Mouse (Mus musculus) limb, embryonic 14.5 days (tissue): ENCODE results near the gene 9130019O22Rik. TPM values are rescaled to one million over a fixed set of nuclear protein-coding genes. Genes with fewer than 3 reads are reported as not detected.
A peak's percentile ranks its signal among the peaks of the same experiment; 100 is the strongest.
"Not testable (repeated sequence)": the region's sequence is repeated elsewhere in the genome, so short reads cannot be mapped to it uniquely, and the experiment has no call there.

Experiments used
- ATAC-seq: fragments of 200-750 bp; cut with Nextera tagmentation; 2 replicates; pipeline ENCODE4 v1.8.0; 2017; ENCODE audit warnings: low read depth, moderate number of reproducible peaks, moderate TSS enrichment; ENCODE audit not compliant: low FRiP score
- DNase-seq: peaks from one replicate; pipeline ENCODE4 v3.0.0-alpha.2; 2015; ENCODE audit warnings: low spot score
- H3K27ac ChIP-seq: fragments of 300-500 bp; sonication (generic); replicated peaks from 2 replicates; pipeline ENCODE4 v1.5.1; 2014; ENCODE audit warnings: low read depth, mild to moderate bottlenecking, low read length, moderate library complexity, mixed read lengths
- H3K27me3 ChIP-seq: fragments of 300-500 bp; sonication (generic); 2 replicates; pipeline ENCODE4 v1.6.1; 2014; ENCODE audit warnings: low read length, mixed read lengths; ENCODE audit not compliant: control insufficient read depth, insufficient read depth
- H3K36me3 ChIP-seq: fragments of 300-500 bp; sonication (generic); 2 replicates; pipeline ENCODE4 v1.6.1; 2014; ENCODE audit warnings: mild to moderate bottlenecking, low read length, moderate library complexity, mixed read lengths; ENCODE audit not compliant: control insufficient read depth, insufficient read depth
- H3K4me1 ChIP-seq: fragments of 300-500 bp; sonication (generic); 2 replicates; pipeline ENCODE4 v1.6.1; 2014; ENCODE audit warnings: antibody characterized with exemption, low read length, mixed read lengths; ENCODE audit not compliant: control insufficient read depth, insufficient read depth
- H3K4me2 ChIP-seq: fragments of 300-500 bp; sonication (generic); replicated peaks from 2 replicates; pipeline ENCODE4 v1.6.1; 2014; ENCODE audit warnings: low read depth, mild to moderate bottlenecking, low read length, moderate library complexity; ENCODE audit not compliant: severe bottlenecking
- H3K4me3 ChIP-seq: fragments of 300-500 bp; sonication (generic); replicated peaks from 2 replicates; pipeline ENCODE4 v1.5.1; 2014; ENCODE audit warnings: low read length
- H3K9ac ChIP-seq: fragments of 300-500 bp; sonication (generic); 2 replicates; pipeline ENCODE4 v1.6.1; 2014; ENCODE audit warnings: mild to moderate bottlenecking, low read depth, low read length, moderate library complexity; ENCODE audit not compliant: severe bottlenecking
- H3K9me3 ChIP-seq: fragments of 300-500 bp; sonication (generic); 2 replicates; pipeline ENCODE4 v1.6.1; 2016; ENCODE audit warnings: low read length; ENCODE audit not compliant: control insufficient read depth
- POLR2A ChIP-seq: fragments of 200-500 bp; IDR thresholded peaks from 2 replicates; pipeline ENCODE4 v1.8.0; 2012; ENCODE audit warnings: inconsistent platforms, mild to moderate bottlenecking, moderate library complexity, borderline replicate concordance; ENCODE audit not compliant: insufficient read depth, insufficient read length; ENCODE audit errors: extremely low read depth
- WGBS: fragments of 180-500 bp; shearing (Covaris S2); extraction: QIAGEN DNeasy Blood & Tissue Kit; methylation state at CpG from one replicate; pipeline ENCODE4 v1.1.7; 2014; 5-methylcytosine and 5-hydroxymethylcytosine counted together
- polyA plus RNA-seq, 2 experiments: library from polyadenylated mRNA; depleted of rRNA in 1 of 2; stranded (reverse) in 1 of 2; unstranded in 1 of 2; fragments of >200 nt; fragmentation: Nextera tagmentation in 1 of 2; extraction: Ambion mirVana in 1 of 2; gene quantifications; 2 replicates each; pipeline versions ENCODE4 v1.2.1 to v1.2.3; 2012 to 2014

The 9130019O22Rik gene
- polyA plus RNA-seq, 2 experiments: 3.9 to 6.4 TPM

- not testable (repeated sequence) for H3K27me3 ChIP-seq, H3K27ac ChIP-seq, H3K4me1 ChIP-seq, H3K9me3 ChIP-seq, H3K36me3 ChIP-seq
- 0 out of 2 replicates have a peak, but pooled peaks have one; percentile 17 for TF ChIP-seq POLR2A
- 3% methylated on average over 48 of the region's 49 CpGs for WGBS
- Histone ChIP-seq H3K4me2 (peak within 1 kb of the TSS; percentile 74), H3K4me3 (peak within 1 kb of the TSS; percentile 69), H3K9ac (peak within 1 kb of the TSS; percentile 72)
- ATAC-seq: peak; percentile 91
- DNase-seq: peak; percentile 91
These were observed 11.4 kb downstream of the 9130019O22Rik start, which contains the start of gene Zfp747 for GRCm38 (mm10) chr7:127375271-127376245. Gene Zfp747 (minus strand): TSS chr7:127376050.

GRCm38 (mm10) chr7:127371870-127372269, 15.1 kb downstream of the 9130019O22Rik start:
- H3K4me1 ChIP-seq, ATAC-seq, H3K27ac ChIP-seq, H3K36me3 ChIP-seq, DNase-seq, H3K4me2 ChIP-seq, H3K4me3 ChIP-seq, H3K27me3 ChIP-seq, H3K9me3 ChIP-seq, H3K9ac ChIP-seq: not testable (repeated sequence)
- WGBS: 79% methylated on average over 3 of the region's 3 CpGs

- H3K27ac ChIP-seq: no peak overlapping the region
- no peaks in the 10 kb centered on the region for H3K36me3 ChIP-seq
- TF ChIP-seq POLR2A: no peak
- H3K4me3 ChIP-seq: no peak overlapping the region
- 0 out of 2 replicates have a peak, but pooled peaks cover 3% of the 10 kb centered on the region for H3K4me1 ChIP-seq
- no peaks in the 10 kb centered on the region for H3K9me3 ChIP-seq
- 84% methylated on average over 2 of the region's 2 CpGs for WGBS
- H3K9ac ChIP-seq: no peak overlapping the region
- H3K4me2 ChIP-seq: no peak overlapping the region
- ATAC-seq (no peak), DNase-seq (no peak)
- no peaks in the 10 kb centered on the region for H3K27me3 ChIP-seq
These were observed 15.8 kb downstream of the 9130019O22Rik start for GRCm38 (mm10) chr7:127371213-127371612.

- Histone ChIP-seq H3K9ac (no peak overlapping the region), H3K4me2 (no peak overlapping the region), H3K4me3 (no peak overlapping the region), H3K9me3 (no peaks in the 10 kb centered on the region), H3K27ac (no peak overlapping the region), H3K36me3 (no peaks in the 10 kb centered on the region), H3K4me1 (peaks cover 8% of the 10 kb centered on the region; the same call in 1 of the 2 replicates), H3K27me3 (no peaks in the 10 kb centered on the region; the same call in 1 of the 2 replicates)
- TF ChIP-seq POLR2A: no peak
- ATAC-seq: no peak
- 59% methylated on average over 3 of the region's 3 CpGs for WGBS
- no peak for DNase-seq
These were observed 20.7 kb downstream of the 9130019O22Rik start for GRCm38 (mm10) chr7:127366249-127366648.

GRCm38 (mm10) chr7:127364166-127364565, 22.8 kb downstream of the 9130019O22Rik start:
- Histone ChIP-seq H3K9ac (no peak overlapping the region), H3K27me3 (no peaks in the 10 kb centered on the region; the same call in 1 of the 2 replicates), H3K27ac (no peak overlapping the region), H3K4me3 (peak overlapping the region; percentile 37; the same call in 1 of the 2 replicates), H3K9me3 (no peaks in the 10 kb centered on the region), H3K36me3 (no peaks in the 10 kb centered on the region), H3K4me2 (peak overlapping the region; percentile 72; the same call in 1 of the 2 replicates), H3K4me1 (peaks cover 8% of the 10 kb centered on the region; the same call in 1 of the 2 replicates)
- ATAC-seq: no peak
- WGBS: 58% methylated on average over 4 of the region's 4 CpGs
- no peak for TF ChIP-seq POLR2A
- no peak for DNase-seq
